Mouse (Mus musculus) forebrain, embryonic 15.5 days (tissue): ENCODE results near the gene Ado. TPM values are rescaled to one million over a fixed set of nuclear protein-coding genes. Genes with fewer than 3 reads are reported as not detected.

ENCODE experiments used
- ATAC-seq: fragments of 200-750 bp; cut with Nextera tagmentation; replicated peaks from 2 replicates; pipeline ENCODE4 v1.8.0; 2017; ENCODE audit warnings: mild to moderate bottlenecking, moderate TSS enrichment, moderate library complexity
- H3K27ac ChIP-seq: fragments of 300-500 bp; sonication (generic); replicated peaks from 2 replicates; pipeline ENCODE4 v1.5.1; 2015; ENCODE audit warnings: mild to moderate bottlenecking, inconsistent platforms
- H3K27me3 ChIP-seq: fragments of 300-500 bp; sonication (generic); 2 replicates; pipeline ENCODE4 v1.6.1; 2015; ENCODE audit warnings: inconsistent platforms
- H3K36me3 ChIP-seq: fragments of 300-500 bp; sonication (generic); 2 replicates; pipeline ENCODE4 v1.6.1; 2015; ENCODE audit warnings: mild to moderate bottlenecking, inconsistent platforms
- H3K4me1 ChIP-seq: fragments of 300-500 bp; sonication (generic); 2 replicates; pipeline ENCODE4 v1.6.1; 2015; ENCODE audit warnings: inconsistent platforms
- H3K4me2 ChIP-seq: fragments of 300-500 bp; sonication (generic); replicated peaks from 2 replicates; pipeline ENCODE4 v1.6.1; 2015; ENCODE audit warnings: mild to moderate bottlenecking, inconsistent platforms
- H3K4me3 ChIP-seq: fragments of 300-500 bp; sonication (generic); 2 replicates; pipeline ENCODE4 v1.5.1; 2015; ENCODE audit warnings: mild to moderate bottlenecking, inconsistent platforms
- H3K9ac ChIP-seq: fragments of 300-500 bp; sonication (generic); replicated peaks from 2 replicates; pipeline ENCODE4 v1.6.1; 2015; ENCODE audit warnings: mild to moderate bottlenecking, inconsistent platforms
- H3K9me3 ChIP-seq: fragments of 300-500 bp; sonication (generic); 2 replicates; pipeline ENCODE4 v1.6.1; 2016; ENCODE audit warnings: inconsistent platforms
- WGBS: fragments of 180-500 bp; shearing (Covaris S2); methylation state at CpG from one replicate; pipeline ENCODE4 v1.1.7; 2015; ENCODE audit warnings: mixed read lengths; 5-methylcytosine and 5-hydroxymethylcytosine counted together
- polyA plus RNA-seq: library from polyadenylated mRNA; unstranded; fragments of >200 nt; fragmentation: Nextera tagmentation; extraction: Ambion mirVana; gene quantifications from 2 replicates; pipeline ENCODE4 v1.2.1, GENCODE M21; 2015

Gene Ado
- polyA plus RNA-seq, 1 experiment from 2014 or later = 73.0 TPM

GRCm38 (mm10) chr10:67497144-67497892, 51.4 kb downstream of the Ado start:
- Histone ChIP-seq H3K9ac (no peak overlapping the region), H3K27ac (no peak overlapping the region), H3K4me1 (no peaks in the 10 kb centered on the region), H3K9me3 (no peaks in the 10 kb centered on the region), H3K36me3 (no peaks in the 10 kb centered on the region), H3K27me3 (no peaks in the 10 kb centered on the region), H3K4me3 (no peak overlapping the region), H3K4me2 (no peak overlapping the region)
- ATAC-seq = no peak
- 92% methylated on average over 15 of the region's 15 CpGs for WGBS

Other genes starting within 250 kb of the Ado start
- gene Egr2, start 13.5 kb downstream of the Ado start, polyA plus RNA-seq = 0.29 TPM in 2 replicates